Mouse (Mus musculus) liver, postnatal 0 days (tissue): ENCODE results near the gene Dusp18. TPM values are rescaled to one million over a fixed set of nuclear protein-coding genes. Genes with fewer than 3 reads are reported as not detected.
A peak's percentile ranks its signal among the peaks of the same experiment; 100 is the strongest.

Experiments
- ATAC-seq: fragments of 200-750 bp; cut with Nextera tagmentation; 2 replicates; pipeline ENCODE4 v1.8.0; 2017; ENCODE audit warnings: mild to moderate bottlenecking, moderate library complexity
- DNase-seq: peaks from one replicate; pipeline ENCODE4 v3.0.0-alpha.2; 2016
- H3K27ac ChIP-seq: fragments of 300-500 bp; sonication (generic); 2 replicates; pipeline ENCODE4 v1.5.1; 2014; ENCODE audit warnings: antibody characterized with exemption, moderate library complexity, mild to moderate bottlenecking, low read depth
- H3K27me3 ChIP-seq: fragments of 300-500 bp; sonication (generic); 2 replicates; pipeline ENCODE4 v1.6.1; 2014; ENCODE audit warnings: low read length, control low read depth, mixed read lengths; ENCODE audit not compliant: insufficient read depth
- H3K36me3 ChIP-seq: fragments of 300-500 bp; sonication (generic); replicated peaks from 2 replicates; pipeline ENCODE4 v1.6.1; 2014; ENCODE audit warnings: mild to moderate bottlenecking, control low read depth, low read length, moderate library complexity, mixed read lengths; ENCODE audit not compliant: insufficient read depth
- H3K4me1 ChIP-seq: fragments of 300-500 bp; sonication (generic); 2 replicates; pipeline ENCODE4 v1.6.1; 2014; ENCODE audit warnings: antibody characterized with exemption, mild to moderate bottlenecking, control low read depth; ENCODE audit not compliant: insufficient read depth
- H3K4me2 ChIP-seq: fragments of 300-500 bp; sonication (generic); 2 replicates; pipeline ENCODE4 v1.6.1; 2014; ENCODE audit warnings: low read depth, mild to moderate bottlenecking, low read length, moderate library complexity, mixed read lengths
- H3K4me3 ChIP-seq: fragments of 300-500 bp; sonication (generic); 2 replicates; pipeline ENCODE4 v1.5.1; 2014; ENCODE audit warnings: low read depth, low read length
- H3K9ac ChIP-seq: fragments of 300-500 bp; sonication (generic); replicated peaks from 2 replicates; pipeline ENCODE4 v1.6.1; 2014; ENCODE audit warnings: mild to moderate bottlenecking, moderate library complexity
- H3K9me3 ChIP-seq: fragments of 300-500 bp; sonication (generic); 2 replicates; pipeline ENCODE4 v1.6.1; 2016; ENCODE audit warnings: mild to moderate bottlenecking, control low read depth, low read length, mixed read lengths
- CTCF ChIP-seq: sonication (generic); IDR thresholded peaks from 2 replicates; pipeline ENCODE4 v1.5.1; 2016; ENCODE audit warnings: antibody characterized with exemption, low read depth
- EP300 ChIP-seq: IDR thresholded peaks from 2 replicates; pipeline ENCODE4 v1.6.1; 2016; ENCODE audit warnings: antibody characterized with exemption, low read depth, mild to moderate bottlenecking
- WGBS: fragments of 180-500 bp; shearing (Covaris S2); extraction: QIAGEN DNeasy Blood & Tissue Kit; methylation state at CpG from one replicate; pipeline ENCODE4 v1.1.7; 2014; ENCODE audit not compliant: insufficient replicate concordance; 5-methylcytosine and 5-hydroxymethylcytosine counted together
- polyA plus RNA-seq: library from polyadenylated mRNA; unstranded; fragments of >200 nt; fragmentation: Nextera tagmentation; extraction: Ambion mirVana; gene quantifications from 2 replicates; pipeline ENCODE4 v1.2.1, GENCODE M21; 2015

Gene Dusp18
- polyA plus RNA-seq, 1 experiment from 2014 or later: 0.27 TPM

GRCm38 (mm10) chr11:3930931-3931330, 35.9 kb downstream of the Dusp18 start:
- WGBS: 40% methylated on average over 6 of the region's 6 CpGs
- H3K9me3 ChIP-seq: no peaks in the 10 kb centered on the region
- peak overlapping the region; percentile 76 for H3K4me2 ChIP-seq
- peak overlapping the region; percentile 58 for H3K4me3 ChIP-seq
- peaks cover 13% of the 10 kb centered on the region for H3K36me3 ChIP-seq
- H3K27ac ChIP-seq: peak overlapping the region; percentile 70; the same call in 1 of the 2 replicates
- no peak; the same call in 1 of the 2 replicates for ATAC-seq
- no peak for TF ChIP-seq EP300
- no peak for TF ChIP-seq CTCF
- peak overlapping the region; percentile 56; the same call in 1 of the 2 replicates for H3K9ac ChIP-seq
- H3K4me1 ChIP-seq: peaks cover 13% of the 10 kb centered on the region; the same call in 1 of the 2 replicates
- H3K27me3 ChIP-seq: no peaks in the 10 kb centered on the region
- DNase-seq: no peak

GRCm38 (mm10) chr11:3931511-3932211, 36.6 kb downstream of the Dusp18 start, which contains the start of gene Tcn2:
TSS of gene Tcn2 (minus strand) at chr11:3932159.
- H3K4me2 ChIP-seq: peak within 1 kb of the TSS; percentile 76
- TF ChIP-seq CTCF (no peak), EP300 (no peak)
- H3K4me3 ChIP-seq: peak within 1 kb of the TSS; percentile 58
- WGBS: under 1% methylated on average over 18 of the region's 26 CpGs
- H3K9me3 ChIP-seq: no peaks in the 10 kb centered on the region
- ATAC-seq (peak; percentile 87), DNase-seq (peak; percentile 84)
- peaks cover 6% of the 10 kb centered on the region for H3K36me3 ChIP-seq
- H3K4me1 ChIP-seq: peaks cover 13% of the 10 kb centered on the region; the same call in 1 of the 2 replicates
- peak within 1 kb of the TSS; percentile 70 for H3K27ac ChIP-seq
- peak within 1 kb of the TSS; percentile 56 for H3K9ac ChIP-seq
- H3K27me3 ChIP-seq: no peaks in the 10 kb centered on the region

- Histone ChIP-seq H3K4me3 (no peak overlapping the region), H3K27me3 (no peaks in the 10 kb centered on the region), H3K4me1 (peaks cover 13% of the 10 kb centered on the region; the same call in 1 of the 2 replicates), H3K9me3 (no peaks in the 10 kb centered on the region), H3K36me3 (no peaks in the 10 kb centered on the region), H3K9ac (no peak overlapping the region), H3K27ac (no peak overlapping the region), H3K4me2 (no peak overlapping the region)
- WGBS: 83% methylated on average over 9 of the region's 9 CpGs
- TF ChIP-seq CTCF (no peak), EP300 (no peak)
- DNase-seq: no peak
- ATAC-seq: no peak
These were observed 38.8 kb downstream of the Dusp18 start for GRCm38 (mm10) chr11:3933756-3934285.

- 71% methylated on average over 4 of the region's 4 CpGs for WGBS
- Histone ChIP-seq H3K9me3 (no peaks in the 10 kb centered on the region), H3K36me3 (no peaks in the 10 kb centered on the region), H3K4me2 (no peak overlapping the region), H3K4me1 (peaks cover 10% of the 10 kb centered on the region; the same call in 1 of the 2 replicates), H3K4me3 (no peak overlapping the region), H3K9ac (no peak overlapping the region), H3K27me3 (no peaks in the 10 kb centered on the region), H3K27ac (no peak overlapping the region)
- DNase-seq: no peak
- no peak for TF ChIP-seq CTCF
- TF ChIP-seq EP300: no peak
- no peak for ATAC-seq
These were observed 40.1 kb downstream of the Dusp18 start for GRCm38 (mm10) chr11:3935135-3935534.

GRCm38 (mm10) chr11:3936318-3936717, 41.3 kb downstream of the Dusp18 start:
- DNase-seq (no peak), ATAC-seq (no peak)
- 83% methylated on average over 3 of the region's 3 CpGs for WGBS

GRCm38 (mm10) chr11:3937321-3937874, 42.4 kb downstream of the Dusp18 start:
- Histone ChIP-seq H3K4me1 (no peaks in the 10 kb centered on the region), H3K9ac (no peak overlapping the region), H3K27ac (no peak overlapping the region), H3K27me3 (no peaks in the 10 kb centered on the region), H3K36me3 (no peaks in the 10 kb centered on the region), H3K4me2 (no peak overlapping the region), H3K4me3 (no peak overlapping the region), H3K9me3 (no peaks in the 10 kb centered on the region)
- TF ChIP-seq CTCF (no peak), EP300 (no peak)
- no peak for ATAC-seq
- WGBS: 69% methylated on average over 13 of the region's 13 CpGs
- no peak for DNase-seq

More at GRCm38 (mm10) chr11:3936318-3936717, 41.3 kb downstream of the Dusp18 start:
- Histone ChIP-seq H3K27me3 (no peaks in the 10 kb centered on the region), H3K4me2 (no peak overlapping the region), H3K4me1 (peaks cover 5% of the 10 kb centered on the region; the same call in 1 of the 2 replicates), H3K4me3 (no peak overlapping the region), H3K27ac (no peak overlapping the region), H3K36me3 (no peaks in the 10 kb centered on the region), H3K9ac (no peak overlapping the region), H3K9me3 (no peaks in the 10 kb centered on the region)
- TF ChIP-seq CTCF (no peak), EP300 (no peak)
